22 mouse cellular contexts compared by ENCODE assay signal in genomic region chr8:83588886-83589285, GRCm38 (mm10). TPM values are rescaled to one million over a fixed set of nuclear protein-coding genes. Genes with fewer than 3 reads are reported as not detected.
A peak's percentile ranks its signal among the peaks of the same experiment; 100 is the strongest.
DNase-seq lines count a peak whose midpoint lies in the region; ATAC-seq and TF ChIP-seq lines count a peak whose summit lies in the region.
"Had no signal": no experiment of that assay in that cellular context is flagged by ENCODE, and none has a peak within 500 bp of the region (broad histone marks: within the 10 kb centered on the region; RNA-seq: fewer than 3 reads in every experiment).

No protein-coding gene starts in this region.

- no peak for ATAC-seq in hindbrain, embryonic 15.5 days (ENCODE audit: low FRiP score, low read depth)
- ATAC-seq in hindbrain, embryonic 11.5 days (ENCODE audit: low FRiP score) = no peak
- no peak for ATAC-seq in hindbrain, postnatal 0 days
- no peak for ATAC-seq in hindbrain, embryonic 14.5 days (ENCODE audit: low FRiP score)
- ATAC-seq in liver, postnatal 0 days = peak; percentile 55
- ATAC-seq in liver, embryonic 12.5 days = no peak
- ATAC-seq in stomach, postnatal 0 days (ENCODE audit: low FRiP score, low TSS enrichment) = peak; percentile 22; the same call in 1 of the 2 replicates
- ATAC-seq: forebrain, embryonic 13.5 days; forebrain, embryonic 15.5 days had no signal

- TF ChIP-seq EP300 in liver, postnatal 0 days (IDR thresholded peaks at IDR 0.05; ENCODE audit: low read depth) = no peak
- TF ChIP-seq EP300 in stomach, postnatal 0 days (optimal IDR thresholded peaks at IDR 0.05) = no peak

- no peak overlapping the region for H3K9ac ChIP-seq in hindbrain, embryonic 15.5 days
- no peak overlapping the region for H3K9ac ChIP-seq in hindbrain, embryonic 11.5 days (ENCODE audit: low read depth, low read length)
- H3K9ac ChIP-seq in hindbrain, postnatal 0 days (replicated peaks; ENCODE audit: low read length) = no peak overlapping the region
- H3K9ac ChIP-seq in hindbrain, embryonic 14.5 days = no peak overlapping the region
- H3K9ac ChIP-seq in liver, postnatal 0 days (replicated peaks) = no peak overlapping the region
- H3K9ac ChIP-seq in liver, embryonic 12.5 days = no peak overlapping the region
- H3K9ac ChIP-seq in stomach, postnatal 0 days (ENCODE audit: low read length) = no peak overlapping the region
- H3K9ac ChIP-seq: embryonic facial prominence, embryonic 12.5 days; forebrain, embryonic 13.5 days; forebrain, embryonic 15.5 days had no signal

- no peaks in the 10 kb centered on the region for H3K27me3 ChIP-seq in hindbrain, embryonic 15.5 days
- no peaks in the 10 kb centered on the region for H3K27me3 ChIP-seq in hindbrain, embryonic 11.5 days (ENCODE audit: control insufficient read depth, insufficient read depth, low read length)
- H3K27me3 ChIP-seq in hindbrain, postnatal 0 days (ENCODE audit: insufficient read depth, low read length) = no peaks in the 10 kb centered on the region
- no peaks in the 10 kb centered on the region for H3K27me3 ChIP-seq in hindbrain, embryonic 14.5 days (ENCODE audit: control insufficient read depth, insufficient read depth, low read length)
- no peaks in the 10 kb centered on the region for H3K27me3 ChIP-seq in liver, postnatal 0 days (ENCODE audit: insufficient read depth, low read length)
- no peaks in the 10 kb centered on the region for H3K27me3 ChIP-seq in liver, embryonic 12.5 days (replicated peaks)
- H3K27me3 ChIP-seq in stomach, postnatal 0 days (ENCODE audit: control insufficient read depth, insufficient read depth, low read length) = no peaks in the 10 kb centered on the region
- H3K27me3 ChIP-seq: embryonic facial prominence, embryonic 12.5 days; forebrain, embryonic 13.5 days; forebrain, embryonic 15.5 days had no signal

- H3K4me1 ChIP-seq in hindbrain, embryonic 15.5 days (replicated peaks) = peaks cover 76% of the 10 kb centered on the region
- H3K4me1 ChIP-seq in hindbrain, embryonic 11.5 days (replicated peaks; ENCODE audit: control insufficient read depth, insufficient read depth, low read length) = 0 out of 2 replicates have a peak, but pooled peaks cover 2% of the 10 kb centered on the region
- peaks cover 18% of the 10 kb centered on the region for H3K4me1 ChIP-seq in hindbrain, postnatal 0 days (ENCODE audit: insufficient read depth, low read length)
- peaks cover 42% of the 10 kb centered on the region for H3K4me1 ChIP-seq in hindbrain, embryonic 14.5 days (replicated peaks; ENCODE audit: control insufficient read depth, insufficient read depth, low read length)
- peaks cover 37% of the 10 kb centered on the region for H3K4me1 ChIP-seq in liver, postnatal 0 days (ENCODE audit: insufficient read depth)
- peaks cover 48% of the 10 kb centered on the region for H3K4me1 ChIP-seq in liver, embryonic 12.5 days
- H3K4me1 ChIP-seq in stomach, postnatal 0 days (replicated peaks; ENCODE audit: control insufficient read depth, insufficient read depth) = 0 out of 2 replicates have a peak, but pooled peaks cover 3% of the 10 kb centered on the region

- H3K4me2 ChIP-seq in hindbrain, embryonic 15.5 days = peak overlapping the region; percentile 31; the same call in 1 of the 2 replicates
- H3K4me2 ChIP-seq in hindbrain, embryonic 11.5 days (replicated peaks; ENCODE audit: low read depth, low read length) = no peak overlapping the region
- H3K4me2 ChIP-seq in hindbrain, postnatal 0 days (ENCODE audit: low read depth, low read length) = 0 out of 2 replicates have a peak overlapping the region, but pooled peaks have one; percentile 21
- no peak overlapping the region for H3K4me2 ChIP-seq in hindbrain, embryonic 14.5 days (replicated peaks)
- H3K4me2 ChIP-seq in liver, postnatal 0 days (ENCODE audit: low read depth, low read length) = no peak overlapping the region
- no peak overlapping the region for H3K4me2 ChIP-seq in liver, embryonic 12.5 days
- no peak overlapping the region for H3K4me2 ChIP-seq in stomach, postnatal 0 days (replicated peaks; ENCODE audit: low read depth)
- H3K4me2 ChIP-seq: embryonic facial prominence, embryonic 12.5 days; forebrain, embryonic 13.5 days; forebrain, embryonic 15.5 days had no signal

- WGBS in hindbrain, embryonic 15.5 days = 95% methylated on average over 5 of the region's 5 CpGs
- WGBS in hindbrain, embryonic 11.5 days = 93% methylated on average over 5 of the region's 5 CpGs
- 97% methylated on average over 5 of the region's 5 CpGs for WGBS in hindbrain, postnatal 0 days
- WGBS in hindbrain, embryonic 14.5 days = 93% methylated on average over 5 of the region's 5 CpGs
- WGBS in liver, postnatal 0 days (ENCODE audit: insufficient replicate concordance) = 80% methylated on average over 5 of the region's 5 CpGs
- 81% methylated on average over 5 of the region's 5 CpGs for WGBS in liver, embryonic 12.5 days (ENCODE audit: insufficient replicate concordance)
- WGBS in stomach, postnatal 0 days = 76% methylated on average over 5 of the region's 5 CpGs

- no peak for DNase-seq in hindbrain, embryonic 11.5 days (ENCODE audit: low spot score)
- DNase-seq in hindbrain, postnatal 0 days (ENCODE audit: low spot score) = no peak
- DNase-seq in hindbrain, embryonic 14.5 days (ENCODE audit: low spot score) = no peak
- DNase-seq in liver, postnatal 0 days = no peak
- no peak for DNase-seq in stomach, postnatal 0 days (ENCODE audit: low spot score)
- no peak for DNase-seq in adrenal gland, postnatal 10 days
- DNase-seq: adrenal gland, adult 2 months; adrenal gland, postnatal 14 days; adrenal gland, postnatal 36 days; cerebellum, adult 9-10 months had no signal

- peaks cover 8% of the 10 kb centered on the region for H3K36me3 ChIP-seq in hindbrain, embryonic 15.5 days
- H3K36me3 ChIP-seq in hindbrain, embryonic 11.5 days (ENCODE audit: control insufficient read depth, insufficient read depth, low read length) = no peaks in the 10 kb centered on the region
- no peaks in the 10 kb centered on the region; the same call in 1 of the 2 replicates for H3K36me3 ChIP-seq in hindbrain, postnatal 0 days (ENCODE audit: insufficient read depth, low read length)
- H3K36me3 ChIP-seq in hindbrain, embryonic 14.5 days (replicated peaks; ENCODE audit: control insufficient read depth, insufficient read depth) = peaks cover 19% of the 10 kb centered on the region
- 0 out of 2 replicates have a peak, but pooled peaks cover 2% of the 10 kb centered on the region for H3K36me3 ChIP-seq in liver, postnatal 0 days (replicated peaks; ENCODE audit: insufficient read depth, low read length)
- H3K36me3 ChIP-seq in liver, embryonic 12.5 days = peaks cover 63% of the 10 kb centered on the region
- H3K36me3 ChIP-seq in stomach, postnatal 0 days (ENCODE audit: control insufficient read depth, insufficient read depth, low read length) = no peaks in the 10 kb centered on the region; the same call in 1 of the 2 replicates

- TF ChIP-seq CTCF in hindbrain, postnatal 0 days (IDR thresholded peaks at IDR 0.05; ENCODE audit: low read depth) = no peak
- TF ChIP-seq CTCF in liver, postnatal 0 days (IDR thresholded peaks at IDR 0.05; ENCODE audit: low read depth) = no peak
- no peak for TF ChIP-seq CTCF in stomach, postnatal 0 days (IDR thresholded peaks at IDR 0.05; ENCODE audit: low read depth)

- H3K27ac ChIP-seq in hindbrain, embryonic 15.5 days (replicated peaks) = no peak overlapping the region
- no peak overlapping the region for H3K27ac ChIP-seq in hindbrain, embryonic 11.5 days (ENCODE audit: low read depth, low read length)
- no peak overlapping the region for H3K27ac ChIP-seq in hindbrain, postnatal 0 days
- no peak overlapping the region for H3K27ac ChIP-seq in hindbrain, embryonic 14.5 days
- H3K27ac ChIP-seq in liver, postnatal 0 days (ENCODE audit: low read depth) = peak overlapping the region; percentile 49; the same call in 1 of the 2 replicates
- H3K27ac ChIP-seq in liver, embryonic 12.5 days = no peak overlapping the region
- no peak overlapping the region for H3K27ac ChIP-seq in stomach, postnatal 0 days (replicated peaks)
- H3K27ac ChIP-seq: embryonic facial prominence, embryonic 10.5 days; embryonic facial prominence, embryonic 12.5 days; forebrain, embryonic 13.5 days; forebrain, embryonic 15.5 days had no signal

- no peaks in the 10 kb centered on the region for H3K9me3 ChIP-seq in hindbrain, embryonic 15.5 days
- H3K9me3 ChIP-seq in hindbrain, embryonic 11.5 days (ENCODE audit: control insufficient read depth, low read length) = no peaks in the 10 kb centered on the region
- no peaks in the 10 kb centered on the region for H3K9me3 ChIP-seq in hindbrain, postnatal 0 days (ENCODE audit: low read length)
- H3K9me3 ChIP-seq in hindbrain, embryonic 14.5 days (ENCODE audit: control insufficient read depth, low read length) = no peaks in the 10 kb centered on the region
- H3K9me3 ChIP-seq in liver, postnatal 0 days (ENCODE audit: low read length) = no peaks in the 10 kb centered on the region
- H3K9me3 ChIP-seq in liver, embryonic 12.5 days (replicated peaks) = no peaks in the 10 kb centered on the region
- no peaks in the 10 kb centered on the region for H3K9me3 ChIP-seq in stomach, postnatal 0 days (ENCODE audit: control insufficient read depth, low read length)
- H3K9me3 ChIP-seq: embryonic facial prominence, embryonic 10.5 days; embryonic facial prominence, embryonic 12.5 days; forebrain, embryonic 13.5 days; forebrain, embryonic 15.5 days had no signal

- no peak overlapping the region for H3K4me3 ChIP-seq in hindbrain, embryonic 15.5 days
- H3K4me3 ChIP-seq in hindbrain, embryonic 11.5 days (ENCODE audit: low read depth, low read length) = no peak overlapping the region
- H3K4me3 ChIP-seq in hindbrain, postnatal 0 days (ENCODE audit: low read length) = no peak overlapping the region
- H3K4me3 ChIP-seq in hindbrain, embryonic 14.5 days (replicated peaks; ENCODE audit: low read length) = no peak overlapping the region
- no peak overlapping the region for H3K4me3 ChIP-seq in liver, postnatal 0 days (ENCODE audit: low read depth, low read length)
- no peak overlapping the region for H3K4me3 ChIP-seq in liver, embryonic 12.5 days
- H3K4me3 ChIP-seq in stomach, postnatal 0 days (ENCODE audit: low read depth, low read length) = no peak overlapping the region
- H3K4me3 ChIP-seq: embryonic facial prominence, embryonic 10.5 days; embryonic facial prominence, embryonic 12.5 days; forebrain, embryonic 13.5 days; forebrain, embryonic 15.5 days had no signal

RNA-seq across cellular contexts. Expression of gene Tecr, which starts 18.9 kb away (rescaled TPM):
- polyA plus RNA-seq in hindbrain, embryonic 15.5 days (2015; fragmentation: Nextera tagmentation; extraction: Ambion mirVana) = 1,382 and 1,396 TPM in 2 replicates
- polyA plus RNA-seq in hindbrain, embryonic 11.5 days (2014; fragmentation: Nextera tagmentation; extraction: Ambion mirVana) = 732 and 754 TPM in 2 replicates
- total RNA-seq in hindbrain, postnatal 0 days (2014; rRNA removed) = 1,283 and 1,409 TPM in 2 replicates
- polyA plus RNA-seq in hindbrain, postnatal 0 days (2015; fragmentation: Nextera tagmentation; extraction: Ambion mirVana) = 1,550 and 1,625 TPM in 2 replicates
- polyA plus RNA-seq in hindbrain, embryonic 14.5 days (2014; fragmentation: Nextera tagmentation; extraction: Ambion mirVana) = 1,444 and 1,536 TPM in 2 replicates
- 252 and 258 TPM in 2 replicates for polyA plus RNA-seq in liver, postnatal 0 days (2015; fragmentation: Nextera tagmentation; extraction: Ambion mirVana)
- polyA plus RNA-seq in liver, embryonic 12.5 days (2016; fragmentation: Nextera tagmentation; extraction: Ambion mirVana) = 371 and 378 TPM in 2 replicates
- polyA plus RNA-seq in stomach, postnatal 0 days (2015; fragmentation: Nextera tagmentation; extraction: Ambion mirVana) = 413 and 424 TPM in 2 replicates
- total RNA-seq in adrenal gland, postnatal 10 days (2021) = 100 to 1,000 TPM; 305 to 336 TPM

RNA-seq across cellular contexts. Expression of gene Dnajb1, which starts 19.1 kb away (rescaled TPM):
- 58.1 and 60.9 TPM in 2 replicates for polyA plus RNA-seq in hindbrain, embryonic 15.5 days (2015; fragmentation: Nextera tagmentation; extraction: Ambion mirVana)
- polyA plus RNA-seq in hindbrain, embryonic 11.5 days (2014; fragmentation: Nextera tagmentation; extraction: Ambion mirVana) = 66.1 and 66.7 TPM in 2 replicates
- 35.3 and 42.7 TPM in 2 replicates for total RNA-seq in hindbrain, postnatal 0 days (2014; rRNA removed)
- 60.1 and 65.0 TPM in 2 replicates for polyA plus RNA-seq in hindbrain, postnatal 0 days (2015; fragmentation: Nextera tagmentation; extraction: Ambion mirVana)
- 45.8 and 47.8 TPM in 2 replicates for polyA plus RNA-seq in hindbrain, embryonic 14.5 days (2014; fragmentation: Nextera tagmentation; extraction: Ambion mirVana)
- 29.4 and 31.6 TPM in 2 replicates for polyA plus RNA-seq in liver, postnatal 0 days (2015; fragmentation: Nextera tagmentation; extraction: Ambion mirVana)
- 65.1 and 69.8 TPM in 2 replicates for polyA plus RNA-seq in liver, embryonic 12.5 days (2016; fragmentation: Nextera tagmentation; extraction: Ambion mirVana)
- 36.9 and 39.9 TPM in 2 replicates for polyA plus RNA-seq in stomach, postnatal 0 days (2015; fragmentation: Nextera tagmentation; extraction: Ambion mirVana)
- 10 to 100 TPM; 24.7 to 28.8 TPM for total RNA-seq in adrenal gland, postnatal 10 days (2021)

RNA-seq across cellular contexts. Expression of gene Ndufb7, which starts 22.4 kb away (rescaled TPM):
- polyA plus RNA-seq in hindbrain, embryonic 15.5 days (2015; fragmentation: Nextera tagmentation; extraction: Ambion mirVana) = 333 and 340 TPM in 2 replicates
- polyA plus RNA-seq in hindbrain, embryonic 11.5 days (2014; fragmentation: Nextera tagmentation; extraction: Ambion mirVana) = 358 and 366 TPM in 2 replicates
- total RNA-seq in hindbrain, postnatal 0 days (2014; rRNA removed) = 124 and 186 TPM in 2 replicates
- polyA plus RNA-seq in hindbrain, postnatal 0 days (2015; fragmentation: Nextera tagmentation; extraction: Ambion mirVana) = 436 and 442 TPM in 2 replicates
- 321 and 385 TPM in 2 replicates for polyA plus RNA-seq in hindbrain, embryonic 14.5 days (2014; fragmentation: Nextera tagmentation; extraction: Ambion mirVana)
- 298 and 304 TPM in 2 replicates for polyA plus RNA-seq in liver, postnatal 0 days (2015; fragmentation: Nextera tagmentation; extraction: Ambion mirVana)
- polyA plus RNA-seq in liver, embryonic 12.5 days (2016; fragmentation: Nextera tagmentation; extraction: Ambion mirVana) = 290 and 291 TPM in 2 replicates
- 327 and 344 TPM in 2 replicates for polyA plus RNA-seq in stomach, postnatal 0 days (2015; fragmentation: Nextera tagmentation; extraction: Ambion mirVana)
- total RNA-seq in adrenal gland, postnatal 10 days (2021) = 100 to 1,000 TPM; 340 to 396 TPM

RNA-seq across cellular contexts. Expression of gene Olfr370, which starts 53.3 kb away (rescaled TPM):
- 0.04 TPM in 1 of 2 replicates, not detected in the other for polyA plus RNA-seq in hindbrain, embryonic 15.5 days (2015; fragmentation: Nextera tagmentation; extraction: Ambion mirVana)
- 0.11 and 0.14 TPM in 2 replicates for polyA plus RNA-seq in hindbrain, embryonic 11.5 days (2014; fragmentation: Nextera tagmentation; extraction: Ambion mirVana)
- 0.05 TPM in 1 of 2 replicates, not detected in the other for total RNA-seq in hindbrain, postnatal 0 days (2014; rRNA removed)
- 0.08 TPM in 1 of 2 replicates, not detected in the other for polyA plus RNA-seq in hindbrain, postnatal 0 days (2015; fragmentation: Nextera tagmentation; extraction: Ambion mirVana)
- 0.13 TPM in 1 of 2 replicates, not detected in the other for polyA plus RNA-seq in hindbrain, embryonic 14.5 days (2014; fragmentation: Nextera tagmentation; extraction: Ambion mirVana)
- not detected in 2 replicates for polyA plus RNA-seq in liver, postnatal 0 days (2015; fragmentation: Nextera tagmentation; extraction: Ambion mirVana)
- polyA plus RNA-seq in liver, embryonic 12.5 days (2016; fragmentation: Nextera tagmentation; extraction: Ambion mirVana) = not detected in 2 replicates
- polyA plus RNA-seq in stomach, postnatal 0 days (2015; fragmentation: Nextera tagmentation; extraction: Ambion mirVana) = 0.04 TPM in 1 of 2 replicates, not detected in the other
- total RNA-seq in adrenal gland, postnatal 10 days (2021) = not detected
- total RNA-seq: adrenal gland, adult 2 months; adrenal gland, postnatal 14 days; adrenal gland, postnatal 36 days; ES-E14; MEL had no signal
- polyA plus RNA-seq: adrenal gland, adult 2 months; C2C12; cerebellum, adult 2 months; cortical plate, adult 2 months; embryonic facial prominence, embryonic 10.5 days; embryonic facial prominence, embryonic 12.5 days; forebrain, embryonic 11.5 days; forebrain, embryonic 13.5 days had no signal

Comparison
In these comparisons a context has a peak if more than half of its experiments do, and no peak if none do; other contexts are left out.
1. ATAC-seq: peak in liver, postnatal 0 days (single experiment) and stomach, postnatal 0 days (single experiment); none in hindbrain, embryonic 15.5 days (single experiment), hindbrain, embryonic 11.5 days (single experiment), hindbrain, postnatal 0 days (single experiment), hindbrain, embryonic 14.5 days (single experiment) and liver, embryonic 12.5 days (single experiment).
2. H3K4me2 ChIP-seq: peak in hindbrain, embryonic 15.5 days (single experiment) and hindbrain, postnatal 0 days (single experiment); none in hindbrain, embryonic 11.5 days (single experiment), hindbrain, embryonic 14.5 days (single experiment), liver, postnatal 0 days (single experiment), liver, embryonic 12.5 days (single experiment) and stomach, postnatal 0 days (single experiment).